Mouse (Mus musculus) heart, postnatal 14 days (tissue): ENCODE measurements around the gene Gm12695. TPM values are rescaled to one million over a fixed set of nuclear protein-coding genes. Genes with fewer than 3 reads are reported as not detected.

Experiments used
- DNase-seq, 2 experiments: peaks; one replicate each; pipeline ENCODE4 v3.0.0; 2021 to 2022
- intact Hi-C: fragments of 180-260 bp; cut with DNase I; formaldehyde crosslinking; loops from one replicate; pipeline ENCODE4 v1.15.1; 2025
- total RNA-seq, 2 experiments: library from RNA; stranded (reverse); gene quantifications; 2 replicates each; pipeline ENCODE4 v1.2.3; 2021

Gene Gm12695
- total RNA-seq, 2 experiments from 2014 or later = not detected

DNA sequence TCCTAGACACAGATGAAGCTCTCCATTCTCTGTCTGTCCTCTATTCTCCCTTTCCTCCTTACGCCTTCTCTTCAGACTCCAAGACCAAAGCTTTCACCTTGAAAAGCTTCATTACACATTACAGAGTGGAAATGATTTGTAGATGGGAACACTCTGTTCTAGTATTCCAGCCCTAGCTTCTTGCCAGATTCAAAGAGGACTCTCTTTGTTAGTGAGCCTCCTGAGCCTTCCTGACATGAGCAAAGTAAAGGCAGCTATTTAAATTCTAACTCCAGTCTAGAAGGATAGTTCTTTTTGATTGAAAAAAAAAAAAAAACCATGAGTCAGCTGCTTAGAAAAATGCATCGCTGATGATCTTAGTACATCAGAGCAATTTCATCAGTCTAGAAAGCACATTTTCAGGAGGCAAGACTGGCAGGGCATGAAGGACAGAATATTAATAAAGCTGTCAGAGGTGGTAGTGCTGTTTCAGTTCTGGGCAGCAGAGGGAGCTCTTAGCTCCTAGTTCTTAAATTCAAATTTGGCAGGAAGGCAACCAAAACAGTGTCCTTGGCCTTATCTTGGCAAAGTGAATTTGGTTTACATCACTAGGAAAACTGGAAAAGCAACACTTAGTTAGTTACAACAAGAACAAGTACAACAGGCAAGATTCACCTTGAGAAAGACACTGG, 79.6 kb downstream of the Gm12695 start:
- peak; percentile 22 to 61 for DNase-seq
- intact Hi-C loops = no loop called here

GRCm38 (mm10) chr4:96698218-96698561, 86.8 kb downstream of the Gm12695 start:
- DNase-seq = no peak
- intact Hi-C loops = no loop called here

DNA sequence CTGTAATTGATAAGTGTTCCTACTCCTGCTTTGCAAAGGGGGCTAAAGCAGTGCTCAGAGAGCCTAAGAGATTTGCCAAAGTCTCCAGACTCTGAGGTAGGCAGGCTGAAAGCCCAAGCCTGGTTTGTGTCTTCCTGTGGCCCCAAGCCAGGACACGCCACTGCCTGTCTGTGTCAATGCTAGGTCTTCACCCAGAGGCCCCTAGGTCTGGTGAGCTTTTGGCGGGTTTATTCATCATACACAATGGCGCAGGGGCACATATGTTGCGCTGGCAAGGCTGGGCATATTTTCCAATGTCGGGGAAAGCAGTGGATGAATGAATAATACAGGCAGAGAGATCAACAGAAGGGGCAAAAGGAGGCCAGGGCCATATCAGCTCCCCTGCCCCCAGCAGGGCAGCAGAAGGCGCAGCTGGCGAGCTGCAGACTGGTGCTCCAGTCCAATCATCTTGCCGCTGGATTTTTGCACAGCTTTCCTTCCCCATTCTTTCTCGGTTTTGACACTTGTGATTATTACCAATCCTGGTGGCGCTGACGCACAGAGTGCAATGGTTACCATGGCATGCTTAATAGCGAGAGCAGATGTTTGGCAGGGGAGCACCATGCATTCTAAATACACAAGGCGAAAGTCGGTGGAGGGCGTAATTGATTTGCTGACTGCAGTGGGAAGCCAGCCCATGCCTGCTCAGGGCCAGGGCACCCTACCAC, 87.3 kb downstream of the Gm12695 start:
- intact Hi-C loops = no loop called here

GRCm38 (mm10) chr4:96696614-96697360, 88.2 kb downstream of the Gm12695 start:
- DNase-seq = peak; percentile 9 to 41
- intact Hi-C loops = no loop called here

More for the DNA sequence above, 87.3 kb downstream of the Gm12695 start:
- DNase-seq = no peak

DNA sequence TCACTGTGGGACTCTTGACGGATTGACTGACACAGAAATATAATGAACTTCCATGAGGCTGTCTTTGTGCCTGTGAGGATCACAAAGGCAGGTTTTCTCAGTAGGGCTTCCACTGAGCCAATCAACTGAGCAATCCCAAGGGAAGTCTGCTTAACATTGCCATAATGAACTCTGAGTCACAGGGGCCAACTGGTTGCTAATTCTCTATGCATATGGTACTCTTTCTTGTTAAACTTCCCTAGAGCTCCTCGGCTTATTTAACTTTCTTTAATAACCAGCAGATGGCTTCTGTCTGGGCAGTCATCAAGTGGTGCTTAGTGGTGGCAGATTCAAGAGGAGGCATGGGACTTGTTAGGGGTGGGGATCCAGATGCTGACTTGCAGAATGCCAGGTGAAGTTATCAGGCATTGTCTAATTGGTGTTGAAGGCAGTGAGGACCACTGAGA, 97.6 kb downstream of the Gm12695 start:
- DNase-seq = no peak
- intact Hi-C loops = no loop called here

DNA sequence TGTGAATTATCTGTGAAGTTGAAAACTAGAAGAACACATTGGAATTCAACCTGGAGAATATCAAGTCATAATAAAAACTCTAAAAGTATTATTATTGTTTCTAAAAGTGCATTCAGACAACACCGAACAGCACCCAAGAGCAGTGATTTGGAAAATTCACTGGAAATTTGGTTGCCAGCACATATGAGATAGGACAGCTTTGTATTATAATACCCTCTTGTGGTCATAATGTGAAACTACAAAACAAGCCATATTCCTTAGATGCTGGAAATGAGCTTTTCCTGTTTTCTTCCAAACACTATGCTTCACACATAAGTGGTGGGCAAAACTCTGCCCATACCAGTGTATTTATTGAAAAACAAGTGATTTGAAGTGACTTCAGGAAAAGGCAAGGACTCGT, 101.5 kb downstream of the Gm12695 start:
- intact Hi-C loops = no loop called here
- DNase-seq = no peak

- intact Hi-C loops = no loop called here
- DNase-seq = no peak
Measured at GRCm38 (mm10) chr4:96680966-96681365, 104.0 kb downstream of the Gm12695 start.

DNA sequence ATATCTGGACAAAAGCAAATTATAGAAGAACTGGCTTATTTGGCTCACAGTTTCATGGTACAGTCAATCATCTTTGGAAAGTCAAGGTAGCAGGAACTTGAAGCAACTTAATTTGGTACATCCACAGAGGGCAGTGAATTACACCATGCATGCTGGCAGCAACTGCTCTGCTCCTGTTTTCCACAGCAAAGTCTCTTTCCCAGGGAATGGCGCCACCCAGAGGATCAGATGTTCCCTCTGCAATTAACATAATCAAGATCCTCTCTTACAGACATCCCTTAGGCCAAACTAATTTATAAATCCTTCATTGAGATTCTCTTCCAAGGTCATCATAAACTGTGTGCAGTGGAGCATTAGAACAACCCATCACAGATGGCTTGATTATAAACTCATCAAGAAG, 104.8 kb downstream of the Gm12695 start:
- DNase-seq = peak; percentile 19 to 32
- intact Hi-C loops = no loop called here

Other genes with a start within 250 kb of the Gm12695 start
- 1 to 10 TPM; 3.7 to 4.8 TPM for gene Cyp2j6, start 231.5 kb downstream of the Gm12695 start, total RNA-seq
- gene Cyp2j9, start 193.6 kb downstream of the Gm12695 start, total RNA-seq = 1 to 10 TPM in 1 of 2 experiments, under 1 TPM in 1; 0.68 to 1.3 TPM
- not detected for gene Cyp2j5, start 121.0 kb downstream of the Gm12695 start, total RNA-seq